Mouse (Mus musculus) megakaryocyte, embryonic 14.5 days (primary cell): ENCODE measurements at regions not wholly inside any gene's neighbourhood (a gene's known extent, or its start where the extent isn't known, plus 50 kb on each side); places are given as distances from the start of the nearest gene placed in this dataset.

Source experiments
- FLI1 ChIP-seq: IDR thresholded peaks from 2 replicates; pipeline ENCODE4 v1.6.1; 2012; ENCODE audit warnings: low read length, inconsistent platforms, mixed read lengths
- GATA1 ChIP-seq: IDR thresholded peaks from 3 replicates; pipeline ENCODE4 v1.6.1; 2012; ENCODE audit warnings: mixed read lengths, low read length, inconsistent platforms, borderline replicate concordance

- TF ChIP-seq GATA1 (no peak), FLI1 (no peak)
These were observed 57.1 kb upstream of the Bmp2k start for GRCm38 (mm10) chr5:96940170-96941086.
